8 mouse cellular contexts compared by ENCODE assay signal in genomic region chr1:75450314-75451005, GRCm38 (mm10). TPM values are rescaled to one million over a fixed set of nuclear protein-coding genes. Genes with fewer than 3 reads are reported as not detected.
A peak's percentile ranks its signal among the peaks of the same experiment; 100 is the strongest.
DNase-seq lines count a peak whose midpoint lies in the region; ATAC-seq and TF ChIP-seq lines count a peak whose summit lies in the region.

Gene Asic4, plus strand, starts transcription at chr1:75450436.

- H3K27ac ChIP-seq in hindbrain, postnatal 0 days: peak within 1 kb of the TSS; percentile 36; the same call in 1 of the 2 replicates
- H3K27ac ChIP-seq in midbrain, embryonic 12.5 days (replicated peaks): peak within 1 kb of the TSS; percentile 92

- no peaks in the 10 kb centered on the region for H3K9me3 ChIP-seq in hindbrain, postnatal 0 days (ENCODE audit: low read length)
- no peaks in the 10 kb centered on the region for H3K9me3 ChIP-seq in midbrain, embryonic 12.5 days

- H3K27me3 ChIP-seq in hindbrain, postnatal 0 days (ENCODE audit: insufficient read depth, low read length): peaks cover 22% of the 10 kb centered on the region
- H3K27me3 ChIP-seq in midbrain, embryonic 12.5 days: peaks cover 73% of the 10 kb centered on the region

- TF ChIP-seq CTCF in hindbrain, postnatal 0 days (IDR thresholded peaks at IDR 0.05; ENCODE audit: low read depth): no peak

- H3K4me1 ChIP-seq in hindbrain, postnatal 0 days (ENCODE audit: insufficient read depth, low read length): peaks cover 30% of the 10 kb centered on the region
- H3K4me1 ChIP-seq in midbrain, embryonic 12.5 days: peaks cover 82% of the 10 kb centered on the region

- H3K4me2 ChIP-seq in hindbrain, postnatal 0 days (ENCODE audit: low read depth, low read length): peak within 1 kb of the TSS; percentile 66
- H3K4me2 ChIP-seq in midbrain, embryonic 12.5 days (replicated peaks): peak within 1 kb of the TSS; percentile 58

- peak within 1 kb of the TSS; percentile 33 for H3K4me3 ChIP-seq in hindbrain, postnatal 0 days (ENCODE audit: low read length)
- peak within 1 kb of the TSS; percentile 44 for H3K4me3 ChIP-seq in midbrain, embryonic 12.5 days

- WGBS in hindbrain, postnatal 0 days: 2% methylated on average over 35 of the region's 35 CpGs
- 2% methylated on average over 35 of the region's 35 CpGs for WGBS in midbrain, embryonic 12.5 days

- peak within 1 kb of the TSS; percentile 45 for H3K9ac ChIP-seq in hindbrain, postnatal 0 days (replicated peaks; ENCODE audit: low read length)
- peak within 1 kb of the TSS; percentile 65 for H3K9ac ChIP-seq in midbrain, embryonic 12.5 days (replicated peaks)

- DNase-seq in kidney, postnatal 10 days: peak; percentile 55
- no peak for DNase-seq in kidney, adult 8-10 months
- peak; percentile 37 for DNase-seq in embryo, embryonic 10.5 days (ENCODE audit: low spot score)
- peak; percentile 56 for DNase-seq in hindbrain, postnatal 0 days (ENCODE audit: low spot score)
- DNase-seq in ovary, postnatal 10 days (ENCODE audit: low spot score): no peak
- DNase-seq in kidney, adult 18-20 months: no peak

- no peak for ATAC-seq in hindbrain, postnatal 0 days
- 0 out of 2 replicates have a peak, but pooled peaks have one; percentile 10 for ATAC-seq in midbrain, embryonic 12.5 days (ENCODE audit: low FRiP score, low read depth)
- no peak for ATAC-seq in CD4-positive, CD25-positive, alpha-beta regulatory T cell, adult 4 months

- no peaks in the 10 kb centered on the region for H3K36me3 ChIP-seq in hindbrain, postnatal 0 days (ENCODE audit: insufficient read depth, low read length)
- H3K36me3 ChIP-seq in midbrain, embryonic 12.5 days: no peaks in the 10 kb centered on the region

RNA-seq across cellular contexts. Expression of gene Asic4, which starts in this region (rescaled TPM):
- total RNA-seq in hindbrain, postnatal 0 days (2014; rRNA removed): 71.4 and 74.1 TPM in 2 replicates
- polyA plus RNA-seq in hindbrain, postnatal 0 days (2015; fragmentation: Nextera tagmentation; extraction: Ambion mirVana): 17.0 and 21.0 TPM in 2 replicates
- 45.0 and 47.7 TPM in 2 replicates for polyA plus RNA-seq in midbrain, embryonic 12.5 days (2016; fragmentation: Nextera tagmentation; extraction: Ambion mirVana)
- not detected for polyA plus RNA-seq in CD4-positive, CD25-positive, alpha-beta regulatory T cell, adult 4 months (2017; shearing (Covaris generic))

Comparison
In these comparisons a context has a peak if more than half of its experiments do, and no peak if none do; other contexts are left out.
1. RNA of gene Asic4 (polyA plus RNA-seq): 45.0 to 47.7 TPM in midbrain, embryonic 12.5 days and 17.0 to 21.0 TPM in hindbrain, postnatal 0 days; not detected in CD4-positive, CD25-positive, alpha-beta regulatory T cell, adult 4 months; every median in the first group is over 10 times any median in the second.
2. DNase-seq: peak in kidney, postnatal 10 days (single experiment), embryo, embryonic 10.5 days (single experiment) and hindbrain, postnatal 0 days (single experiment); none in kidney, adult 8-10 months (0 of 2), ovary, postnatal 10 days (single experiment) and kidney, adult 18-20 months (single experiment).